Mouse (Mus musculus) gastrocnemius, postnatal 10 days (tissue): ENCODE data around the gene Myb. TPM values are rescaled to one million over a fixed set of nuclear protein-coding genes. Genes with fewer than 3 reads are reported as not detected.

Experiments used
- DNase-seq: peaks from one replicate; pipeline ENCODE4 v3.0.0; 2021; ENCODE audit warnings: mixed read lengths
- long read RNA-seq, 2 experiments: library from polyadenylated mRNA; stranded (forward); transcript quantifications; one replicate each; pipeline ENCODE4 v2.0.0; 2021
- total RNA-seq, 2 experiments: library from RNA; stranded (reverse); gene quantifications; 2 replicates each; pipeline ENCODE4 v1.2.3; 2021

The Myb gene
- total RNA-seq, result 1 to 10 TPM in 1 of 2 experiments, under 1 TPM in 1; 0.82 to 2.6 TPM
- long read RNA-seq, experiment 1, partial matches to known transcripts, result 0 of 3 reads
- long read RNA-seq, experiment 1, other reads (novel, unspliced or antisense), result 0 of 3 reads
- long read RNA-seq, experiment 2, result 0 reads

- DNase-seq, result peak; percentile 55
Observed at GRCm38 (mm10) chr10:21160537-21161358, at the start of gene Myb. Gene Myb (minus strand): TSS chr10:21160984.

GRCm38 (mm10) chr10:21207378-21207777 lies 46.6 kb upstream of the Myb start:
- DNase-seq, result no peak

- no peak for DNase-seq
Observed at GRCm38 (mm10) chr10:21206232-21206631, 45.4 kb upstream of the Myb start.

GRCm38 (mm10) chr10:21204496-21205085 lies 43.8 kb upstream of the Myb start:
- DNase-seq, result no peak

GRCm38 (mm10) chr10:21203886-21204285 lies 43.1 kb upstream of the Myb start:
- no peak for DNase-seq

- DNase-seq, result no peak
Observed at GRCm38 (mm10) chr10:21203461-21203860, 42.7 kb upstream of the Myb start.

GRCm38 (mm10) chr10:21200761-21201160 lies 40.0 kb upstream of the Myb start:
- DNase-seq, result no peak

- no peak for DNase-seq
Observed at GRCm38 (mm10) chr10:21200322-21200721, 39.5 kb upstream of the Myb start.

- no peak for DNase-seq
Observed at GRCm38 (mm10) chr10:21196646-21197116, 35.9 kb upstream of the Myb start.

GRCm38 (mm10) chr10:21195597-21195996 lies 34.8 kb upstream of the Myb start:
- no peak for DNase-seq

- DNase-seq, result no peak
Observed at GRCm38 (mm10) chr10:21193935-21194505, 33.2 kb upstream of the Myb start.

- DNase-seq, result no peak
Observed at GRCm38 (mm10) chr10:21193088-21193934, 32.5 kb upstream of the Myb start.

GRCm38 (mm10) chr10:21192436-21192835 lies 31.7 kb upstream of the Myb start:
- DNase-seq, result no peak

GRCm38 (mm10) chr10:21189756-21190397 lies 29.1 kb upstream of the Myb start:
- no peak for DNase-seq

GRCm38 (mm10) chr10:21189275-21189601 lies 28.5 kb upstream of the Myb start:
- DNase-seq, result no peak

GRCm38 (mm10) chr10:21188564-21189274 lies 27.9 kb upstream of the Myb start:
- DNase-seq, result peak; percentile 14

GRCm38 (mm10) chr10:21187847-21188246 lies 27.1 kb upstream of the Myb start:
- no peak for DNase-seq

GRCm38 (mm10) chr10:21186733-21187132 lies 25.9 kb upstream of the Myb start:
- DNase-seq, result no peak

- no peak for DNase-seq
Observed at GRCm38 (mm10) chr10:21178711-21179110, 17.9 kb upstream of the Myb start.

- no peak for DNase-seq
Observed at GRCm38 (mm10) chr10:21178281-21178680, 17.5 kb upstream of the Myb start.

- no peak for DNase-seq
Observed at GRCm38 (mm10) chr10:21172650-21173200, 11.9 kb upstream of the Myb start.
